Comparison of ENCODE assay signal across 23 mouse cellular contexts in the genomic region with DNA sequence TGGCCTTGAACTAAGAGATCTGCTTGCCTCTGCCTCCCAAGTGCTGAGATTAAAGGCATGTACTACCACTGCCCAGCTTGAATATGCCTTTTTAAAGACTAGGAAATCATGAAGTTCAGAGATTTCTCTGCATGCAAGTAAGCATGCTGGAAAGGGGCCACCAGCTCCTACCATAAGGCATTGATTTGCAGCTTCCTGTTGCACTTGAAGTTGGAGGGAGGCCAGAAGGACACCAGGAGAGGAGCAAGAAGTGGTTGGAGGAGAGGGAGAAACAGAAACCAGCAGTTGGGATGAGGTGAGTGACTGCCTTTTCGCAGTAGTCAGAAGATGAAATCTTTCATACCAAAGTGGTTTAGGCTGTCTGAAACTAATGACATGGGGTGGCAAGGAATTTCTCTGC.
DNase-seq lines count a peak whose midpoint lies in the region; ATAC-seq and TF ChIP-seq lines count a peak whose summit lies in the region.
"Had no signal": no experiment of that assay in that cellular context is flagged by ENCODE, and none has a peak within 500 bp of the region (broad histone marks: within the 10 kb centered on the region; RNA-seq: fewer than 3 reads in every experiment).

No protein-coding gene starts in this region.

- no peak for ATAC-seq in forebrain, embryonic 15.5 days (replicated peaks)
- ATAC-seq: intestine, postnatal 0 days had no signal

- no peaks in the 10 kb centered on the region for H3K27me3 ChIP-seq in forebrain, embryonic 15.5 days
- H3K27me3 ChIP-seq: embryonic facial prominence, embryonic 15.5 days; heart, embryonic 13.5 days; hindbrain, embryonic 15.5 days; lung, embryonic 15.5 days; stomach, embryonic 15.5 days had no signal

- WGBS in forebrain, embryonic 15.5 days: 92% methylated on average over 1 of the region's 1 CpGs

- H3K9me3 ChIP-seq in forebrain, embryonic 15.5 days: no peaks in the 10 kb centered on the region
- H3K9me3 ChIP-seq: embryonic facial prominence, embryonic 15.5 days; heart, embryonic 13.5 days; hindbrain, embryonic 15.5 days; limb, embryonic 10.5 days; lung, embryonic 15.5 days; stomach, embryonic 15.5 days had no signal

- H3K27ac ChIP-seq in forebrain, embryonic 15.5 days (replicated peaks): no peak overlapping the region
- H3K27ac ChIP-seq: embryonic facial prominence, embryonic 15.5 days; gastrocnemius, adult 2 months; heart, embryonic 13.5 days; hindbrain, embryonic 15.5 days; limb, embryonic 10.5 days; lung, embryonic 15.5 days; stomach, embryonic 15.5 days had no signal

- peak; percentile 0 to 10 for DNase-seq in adrenal gland, postnatal 36 days
- DNase-seq in adrenal gland, postnatal 4 days (ENCODE audit: low spot score in 2 of 2): no peak
- peak; percentile 42 for DNase-seq in kidney, postnatal 10 days
- DNase-seq in kidney, adult 18-20 months: no peak
- peak; percentile 21 for DNase-seq in brain, embryonic 14.5 days (ENCODE audit: low read depth)
- DNase-seq in kidney, postnatal 4 days: peak; percentile 14 to 29
- no peak for DNase-seq in heart, postnatal 4 days
- DNase-seq: adrenal gland, adult 8-10 months; cerebellum, adult 9-10 months; gastrocnemius, adult 2 months; heart, adult 18-20 months; lung, postnatal 4 days; retina, postnatal 1 day; thymus, adult 18-20 months had no signal

- TF ChIP-seq CTCF in brain, embryonic 14.5 days (IDR thresholded peaks at IDR 0.05; ENCODE audit: borderline replicate concordance, extremely low read depth, insufficient read depth, insufficient read length): no peak

- no peak overlapping the region for H3K4me3 ChIP-seq in forebrain, embryonic 15.5 days
- H3K4me3 ChIP-seq: embryonic facial prominence, embryonic 15.5 days; gastrocnemius, adult 2 months; heart, embryonic 13.5 days; hindbrain, embryonic 15.5 days; limb, embryonic 10.5 days; lung, embryonic 15.5 days; stomach, embryonic 15.5 days had no signal

- H3K4me1 ChIP-seq in forebrain, embryonic 15.5 days: no peaks in the 10 kb centered on the region
- H3K4me1 ChIP-seq: embryonic facial prominence, embryonic 15.5 days; heart, embryonic 13.5 days; hindbrain, embryonic 15.5 days; lung, embryonic 15.5 days; stomach, embryonic 15.5 days had no signal

- no peak for TF ChIP-seq POLR2A in brain, embryonic 14.5 days (IDR thresholded peaks at IDR 0.05; ENCODE audit: borderline replicate concordance, extremely low read depth, insufficient read depth, insufficient read length, poor library complexity, severe bottlenecking)

- no peak overlapping the region for H3K9ac ChIP-seq in forebrain, embryonic 15.5 days (replicated peaks)
- H3K9ac ChIP-seq: embryonic facial prominence, embryonic 15.5 days; heart, embryonic 13.5 days; hindbrain, embryonic 15.5 days; lung, embryonic 15.5 days; stomach, embryonic 15.5 days had no signal

- H3K36me3 ChIP-seq in forebrain, embryonic 15.5 days: no peaks in the 10 kb centered on the region
- H3K36me3 ChIP-seq: embryonic facial prominence, embryonic 15.5 days; heart, embryonic 13.5 days; hindbrain, embryonic 15.5 days; limb, embryonic 10.5 days; lung, embryonic 15.5 days; stomach, embryonic 15.5 days had no signal

- H3K4me2 ChIP-seq in forebrain, embryonic 15.5 days (replicated peaks): no peak overlapping the region
- H3K4me2 ChIP-seq: embryonic facial prominence, embryonic 15.5 days; heart, embryonic 13.5 days; hindbrain, embryonic 15.5 days; liver, embryonic 11.5 days; lung, embryonic 15.5 days; stomach, embryonic 15.5 days had no signal

Comparison
In these comparisons a context has a peak if more than half of its experiments do, and no peak if none do; other contexts are left out.
1. DNase-seq: peak in adrenal gland, postnatal 36 days (2 of 2), kidney, postnatal 10 days (single experiment), brain, embryonic 14.5 days (single experiment) and kidney, postnatal 4 days (2 of 2); none in adrenal gland, postnatal 4 days (0 of 2), kidney, adult 18-20 months (single experiment) and heart, postnatal 4 days (single experiment).